In genomic region chr12:71919156-71919555, GRCm38 (mm10) we compare ENCODE assay signal across 12 mouse cellular contexts.
DNase-seq lines count a peak whose midpoint lies in the region; ATAC-seq lines count a peak whose summit lies in the region.
"Had no signal": no experiment of that assay in that cellular context is flagged by ENCODE, and none has a peak within 500 bp of the region (broad histone marks: within the 10 kb centered on the region; RNA-seq: fewer than 3 reads in every experiment).

No protein-coding gene starts in this region.

- peak; percentile 38 for DNase-seq in embryonic facial prominence, embryonic 11.5 days (ENCODE audit: low spot score)
- no peak for DNase-seq in embryonic facial prominence, embryonic 10.5 days (ENCODE audit: low spot score)
- DNase-seq in NIH3T3 (ENCODE audit: low read depth): peak; percentile 50
- peak; percentile 56 for DNase-seq in lung, postnatal 25 days (ENCODE audit: low spot score)
- DNase-seq in liver, embryonic 11.5 days (ENCODE audit: low spot score): no peak
- DNase-seq in thymus, adult 18-20 months: no peak
- DNase-seq: kidney, postnatal 25 days had no signal

- no peak overlapping the region for H3K9ac ChIP-seq in embryonic facial prominence, embryonic 11.5 days (replicated peaks; ENCODE audit: low read length)
- H3K9ac ChIP-seq in hindbrain, embryonic 12.5 days: no peak overlapping the region
- no peak overlapping the region for H3K9ac ChIP-seq in hindbrain, embryonic 16.5 days (ENCODE audit: low read depth, low read length)
- H3K9ac ChIP-seq in liver, embryonic 11.5 days (ENCODE audit: low read depth, low read length): no peak overlapping the region
- H3K9ac ChIP-seq: limb, embryonic 13.5 days; stomach, embryonic 15.5 days had no signal

- H3K4me3 ChIP-seq in embryonic facial prominence, embryonic 11.5 days (ENCODE audit: low read depth, low read length): no peak overlapping the region
- H3K4me3 ChIP-seq in embryonic facial prominence, embryonic 10.5 days: no peak overlapping the region
- H3K4me3 ChIP-seq in hindbrain, embryonic 12.5 days: no peak overlapping the region
- no peak overlapping the region for H3K4me3 ChIP-seq in hindbrain, embryonic 16.5 days (ENCODE audit: low read length)
- no peak overlapping the region for H3K4me3 ChIP-seq in liver, embryonic 11.5 days (ENCODE audit: low read depth, low read length)
- H3K4me3 ChIP-seq: limb, embryonic 13.5 days; megakaryocyte, embryonic 14.5 days; stomach, embryonic 15.5 days had no signal

- no peaks in the 10 kb centered on the region for H3K27me3 ChIP-seq in embryonic facial prominence, embryonic 11.5 days (ENCODE audit: control insufficient read depth, insufficient read depth, low read length)
- no peaks in the 10 kb centered on the region for H3K27me3 ChIP-seq in embryonic facial prominence, embryonic 10.5 days (replicated peaks; ENCODE audit: low read depth, poor library complexity, severe bottlenecking)
- no peaks in the 10 kb centered on the region for H3K27me3 ChIP-seq in hindbrain, embryonic 12.5 days
- H3K27me3 ChIP-seq in hindbrain, embryonic 16.5 days (replicated peaks; ENCODE audit: control insufficient read depth, insufficient read depth, low read length): no peaks in the 10 kb centered on the region
- H3K27me3 ChIP-seq in liver, embryonic 11.5 days (replicated peaks; ENCODE audit: control insufficient read depth, insufficient read depth, low read length): no peaks in the 10 kb centered on the region
- H3K27me3 ChIP-seq: limb, embryonic 13.5 days; megakaryocyte, embryonic 14.5 days; stomach, embryonic 15.5 days had no signal

- 56% methylated on average over 4 of the region's 4 CpGs for WGBS in embryonic facial prominence, embryonic 11.5 days
- 71% methylated on average over 4 of the region's 4 CpGs for WGBS in embryonic facial prominence, embryonic 10.5 days
- WGBS in hindbrain, embryonic 12.5 days: 50% methylated on average over 4 of the region's 4 CpGs
- 55% methylated on average over 4 of the region's 4 CpGs for WGBS in hindbrain, embryonic 16.5 days
- WGBS in liver, embryonic 11.5 days: 66% methylated on average over 4 of the region's 4 CpGs

- H3K27ac ChIP-seq in embryonic facial prominence, embryonic 11.5 days (replicated peaks; ENCODE audit: low read depth, low read length): no peak overlapping the region
- no peak overlapping the region for H3K27ac ChIP-seq in embryonic facial prominence, embryonic 10.5 days (replicated peaks)
- H3K27ac ChIP-seq in hindbrain, embryonic 12.5 days: 0 out of 2 replicates have a peak overlapping the region, but pooled peaks have one; percentile 48
- H3K27ac ChIP-seq in hindbrain, embryonic 16.5 days (ENCODE audit: low read depth, low read length): no peak overlapping the region; the same call in 1 of the 2 replicates
- H3K27ac ChIP-seq in liver, embryonic 11.5 days (ENCODE audit: low read depth, low read length): no peak overlapping the region
- H3K27ac ChIP-seq: limb, embryonic 13.5 days; stomach, embryonic 15.5 days had no signal

- H3K36me3 ChIP-seq in embryonic facial prominence, embryonic 11.5 days (replicated peaks; ENCODE audit: control insufficient read depth, insufficient read depth, low read depth, low read length): no peaks in the 10 kb centered on the region
- peaks cover 25% of the 10 kb centered on the region for H3K36me3 ChIP-seq in embryonic facial prominence, embryonic 10.5 days (replicated peaks)
- H3K36me3 ChIP-seq in hindbrain, embryonic 12.5 days: peaks cover 17% of the 10 kb centered on the region
- peaks cover 4% of the 10 kb centered on the region; the same call in 1 of the 2 replicates for H3K36me3 ChIP-seq in hindbrain, embryonic 16.5 days (ENCODE audit: control insufficient read depth, insufficient read depth, low read length)
- peaks cover 14% of the 10 kb centered on the region for H3K36me3 ChIP-seq in liver, embryonic 11.5 days (ENCODE audit: control insufficient read depth, insufficient read depth, low read length)

- no peaks in the 10 kb centered on the region for H3K9me3 ChIP-seq in embryonic facial prominence, embryonic 11.5 days (replicated peaks; ENCODE audit: control insufficient read depth, low read length)
- no peaks in the 10 kb centered on the region for H3K9me3 ChIP-seq in embryonic facial prominence, embryonic 10.5 days
- no peaks in the 10 kb centered on the region for H3K9me3 ChIP-seq in hindbrain, embryonic 12.5 days (replicated peaks)
- no peaks in the 10 kb centered on the region for H3K9me3 ChIP-seq in hindbrain, embryonic 16.5 days (ENCODE audit: control insufficient read depth, low read length)
- no peaks in the 10 kb centered on the region for H3K9me3 ChIP-seq in liver, embryonic 11.5 days (ENCODE audit: control insufficient read depth, low read length)
- H3K9me3 ChIP-seq: limb, embryonic 13.5 days; megakaryocyte, embryonic 14.5 days; stomach, embryonic 15.5 days had no signal

- H3K4me2 ChIP-seq in embryonic facial prominence, embryonic 11.5 days (ENCODE audit: low read depth, low read length): no peak overlapping the region
- no peak overlapping the region for H3K4me2 ChIP-seq in hindbrain, embryonic 12.5 days (replicated peaks)
- H3K4me2 ChIP-seq in hindbrain, embryonic 16.5 days (ENCODE audit: low read length): no peak overlapping the region
- no peak overlapping the region for H3K4me2 ChIP-seq in liver, embryonic 11.5 days
- H3K4me2 ChIP-seq: limb, embryonic 13.5 days; stomach, embryonic 15.5 days had no signal

- H3K4me1 ChIP-seq in embryonic facial prominence, embryonic 11.5 days (ENCODE audit: control insufficient read depth, insufficient read depth, low read length): no peaks in the 10 kb centered on the region
- peaks cover 32% of the 10 kb centered on the region for H3K4me1 ChIP-seq in embryonic facial prominence, embryonic 10.5 days
- H3K4me1 ChIP-seq in hindbrain, embryonic 12.5 days: peaks cover 43% of the 10 kb centered on the region
- peaks cover 9% of the 10 kb centered on the region for H3K4me1 ChIP-seq in hindbrain, embryonic 16.5 days (ENCODE audit: control insufficient read depth, insufficient read depth, low read depth, low read length)
- peaks cover 3% of the 10 kb centered on the region; the same call in 1 of the 2 replicates for H3K4me1 ChIP-seq in liver, embryonic 11.5 days (replicated peaks; ENCODE audit: control insufficient read depth, insufficient read depth, low read length)

- no peak for ATAC-seq in embryonic facial prominence, embryonic 11.5 days (replicated peaks; ENCODE audit: insufficient number of reproducible peaks, low FRiP score, low TSS enrichment, low read depth)
- ATAC-seq in hindbrain, embryonic 12.5 days (ENCODE audit: low FRiP score): no peak
- ATAC-seq in hindbrain, embryonic 16.5 days: no peak
- no peak for ATAC-seq in liver, embryonic 11.5 days (replicated peaks; ENCODE audit: low FRiP score)

Comparison
In these comparisons a context has a peak if more than half of its experiments do, and no peak if none do; other contexts are left out.
1. DNase-seq: peak in embryonic facial prominence, embryonic 11.5 days (single experiment), NIH3T3 (single experiment) and lung, postnatal 25 days (single experiment); none in embryonic facial prominence, embryonic 10.5 days (single experiment), liver, embryonic 11.5 days (single experiment) and thymus, adult 18-20 months (0 of 2).